ENCODE assay signal across 8 mouse cellular contexts in the genomic region with DNA sequence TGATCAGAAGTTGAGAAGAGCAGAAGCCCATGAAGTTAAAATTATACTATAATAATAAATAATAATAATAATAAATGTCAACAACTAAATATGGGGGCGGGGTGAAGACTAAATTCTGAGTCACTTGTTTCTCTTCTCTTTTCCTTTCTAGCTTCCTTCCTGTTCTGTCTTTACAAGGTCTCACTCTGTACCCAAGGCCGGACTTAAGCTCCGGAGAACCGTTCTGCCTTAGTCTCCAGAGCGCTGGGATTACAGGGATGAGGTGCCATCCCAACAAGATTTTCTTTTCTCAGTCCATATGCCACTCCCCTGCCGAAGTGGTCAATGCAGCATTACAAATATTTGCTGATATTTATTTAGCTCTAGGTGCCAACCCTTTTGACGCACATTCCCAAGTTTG. TPM values are rescaled to one million over a fixed set of nuclear protein-coding genes. Genes with fewer than 3 reads are reported as not detected.
DNase-seq lines count a peak whose midpoint lies in the region; ATAC-seq lines count a peak whose summit lies in the region.

No protein-coding gene starts in this region.

- no peaks in the 10 kb centered on the region for H3K9me3 ChIP-seq in heart, embryonic 11.5 days (replicated peaks; ENCODE audit: control insufficient read depth, low read length)
- no peaks in the 10 kb centered on the region for H3K9me3 ChIP-seq in hindbrain, embryonic 10.5 days
- no peaks in the 10 kb centered on the region for H3K9me3 ChIP-seq in lung, embryonic 16.5 days (ENCODE audit: control insufficient read depth, low read length)
- no peaks in the 10 kb centered on the region for H3K9me3 ChIP-seq in stomach, embryonic 15.5 days

- DNase-seq in heart, postnatal 25 days (ENCODE audit: low spot score), result no peak
- peak; percentile 13 to 37 for DNase-seq in adrenal gland, postnatal 36 days
- peak; percentile 9 for DNase-seq in hindbrain, embryonic 10.5 days (ENCODE audit: low spot score)
- no peak for DNase-seq in thymus, adult 18-20 months
- no peak for DNase-seq in kidney, postnatal 4 days

- no peak for ATAC-seq in heart, embryonic 11.5 days (replicated peaks; ENCODE audit: insufficient number of reproducible peaks, low FRiP score, low TSS enrichment)
- no peak for ATAC-seq in lung, embryonic 16.5 days (ENCODE audit: low read depth)
- no peak for ATAC-seq in stomach, embryonic 15.5 days (ENCODE audit: insufficient read depth, low FRiP score, low read depth)

- peak overlapping the region; percentile 88 for H3K4me2 ChIP-seq in heart, embryonic 11.5 days
- peak overlapping the region; percentile 79 for H3K4me2 ChIP-seq in lung, embryonic 16.5 days (ENCODE audit: low read depth, low read length)
- peak overlapping the region; percentile 83 for H3K4me2 ChIP-seq in stomach, embryonic 15.5 days

- no peaks in the 10 kb centered on the region for H3K36me3 ChIP-seq in heart, embryonic 11.5 days (ENCODE audit: control insufficient read depth, insufficient read depth, low read length)
- H3K36me3 ChIP-seq in hindbrain, embryonic 10.5 days, result no peaks in the 10 kb centered on the region
- H3K36me3 ChIP-seq in lung, embryonic 16.5 days (ENCODE audit: control insufficient read depth, insufficient read depth, low read length), result no peaks in the 10 kb centered on the region
- H3K36me3 ChIP-seq in stomach, embryonic 15.5 days, result no peaks in the 10 kb centered on the region

- H3K4me1 ChIP-seq in heart, embryonic 11.5 days (ENCODE audit: control insufficient read depth, insufficient read depth, low read length), result no peaks in the 10 kb centered on the region
- peaks cover 35% of the 10 kb centered on the region for H3K4me1 ChIP-seq in hindbrain, embryonic 10.5 days (replicated peaks)
- H3K4me1 ChIP-seq in lung, embryonic 16.5 days (replicated peaks; ENCODE audit: control insufficient read depth, insufficient read depth, low read length), result peaks cover 11% of the 10 kb centered on the region
- H3K4me1 ChIP-seq in stomach, embryonic 15.5 days, result no peaks in the 10 kb centered on the region

- H3K27me3 ChIP-seq in heart, embryonic 11.5 days (ENCODE audit: control insufficient read depth, insufficient read depth, low read length), result no peaks in the 10 kb centered on the region
- H3K27me3 ChIP-seq in hindbrain, embryonic 10.5 days (ENCODE audit: insufficient read depth, poor library complexity, severe bottlenecking), result peaks cover 6% of the 10 kb centered on the region; the same call in 1 of the 2 replicates
- no peaks in the 10 kb centered on the region for H3K27me3 ChIP-seq in lung, embryonic 16.5 days (ENCODE audit: control insufficient read depth, insufficient read depth, low read depth, low read length)
- no peaks in the 10 kb centered on the region for H3K27me3 ChIP-seq in stomach, embryonic 15.5 days (replicated peaks)

- peak overlapping the region; percentile 83 for H3K4me3 ChIP-seq in heart, embryonic 11.5 days (ENCODE audit: low read depth, low read length)
- peak overlapping the region; percentile 90 for H3K4me3 ChIP-seq in hindbrain, embryonic 10.5 days
- peak overlapping the region; percentile 82 for H3K4me3 ChIP-seq in lung, embryonic 16.5 days (ENCODE audit: low read length)
- peak overlapping the region; percentile 65 for H3K4me3 ChIP-seq in stomach, embryonic 15.5 days (replicated peaks)

- intact Hi-C loops in heart, postnatal 25 days (cut with DNase I), result loop anchor here (5.0 kb wide), 2 partner anchors 260 to 435 kb away; partner anchors contain the start of gene Pam

- peak overlapping the region; percentile 85 for H3K9ac ChIP-seq in heart, embryonic 11.5 days (ENCODE audit: low read depth, low read length)
- H3K9ac ChIP-seq in lung, embryonic 16.5 days (ENCODE audit: low read length), result peak overlapping the region; percentile 82
- H3K9ac ChIP-seq in stomach, embryonic 15.5 days, result peak overlapping the region; percentile 82

- no peak overlapping the region for H3K27ac ChIP-seq in heart, embryonic 11.5 days (ENCODE audit: low read depth, low read length)
- H3K27ac ChIP-seq in hindbrain, embryonic 10.5 days, result peak overlapping the region; percentile 97
- H3K27ac ChIP-seq in lung, embryonic 16.5 days (ENCODE audit: low read length), result peak overlapping the region; percentile 70; the same call in 1 of the 2 replicates
- peak overlapping the region; percentile 90 for H3K27ac ChIP-seq in stomach, embryonic 15.5 days

- 24% methylated on average over 7 of the region's 7 CpGs for WGBS in heart, embryonic 11.5 days (ENCODE audit: insufficient replicate concordance)
- whole genome bisulfite sequencing in hindbrain, embryonic 10.5 days, result 19% methylated on average over 7 of the region's 7 CpGs
- 15% methylated on average over 7 of the region's 7 CpGs for WGBS in lung, embryonic 16.5 days
- WGBS in stomach, embryonic 15.5 days, result 18% methylated on average over 7 of the region's 7 CpGs

RNA-seq across cellular contexts. Expression of gene D1Ertd622e, which starts 0.5 kb away (rescaled TPM):
- 11.3 and 13.4 TPM in 2 replicates for polyA plus RNA-seq in heart, embryonic 11.5 days (2014; fragmentation: Nextera tagmentation; extraction: Ambion mirVana)
- 1 to 10 TPM; 4.0 TPM for total RNA-seq in heart, postnatal 25 days (2021)
- total RNA-seq in adrenal gland, postnatal 36 days (2021), result 10 to 100 TPM; 14.6 to 18.0 TPM
- polyA plus RNA-seq in hindbrain, embryonic 10.5 days (2016; fragmentation: Nextera tagmentation; extraction: Ambion mirVana), result 25.2 and 26.4 TPM in 2 replicates
- polyA plus RNA-seq in lung, embryonic 16.5 days (2015; fragmentation: Nextera tagmentation; extraction: Ambion mirVana), result 17.0 and 19.5 TPM in 2 replicates
- polyA plus RNA-seq in stomach, embryonic 15.5 days (2015; fragmentation: Nextera tagmentation; extraction: Ambion mirVana), result 20.0 and 21.3 TPM in 2 replicates

Comparison
In these comparisons a context has a peak if more than half of its experiments do, and no peak if none do; other contexts are left out.
1. DNase-seq: peak in adrenal gland, postnatal 36 days (2 of 2) and hindbrain, embryonic 10.5 days (single experiment); none in heart, postnatal 25 days (single experiment), thymus, adult 18-20 months (0 of 2) and kidney, postnatal 4 days (0 of 2).
2. Peak in every context shown above with its lines, with median percentiles within 50 percentile points of each other: H3K4me2 ChIP-seq, H3K4me3 ChIP-seq and H3K9ac ChIP-seq.